Mouse (Mus musculus) heart, postnatal 4 days (tissue): ENCODE measurements around the gene Lipe. TPM values are rescaled to one million over a fixed set of nuclear protein-coding genes. Genes with fewer than 3 reads are reported as not detected.

ENCODE experiments used
- DNase-seq: peaks from one replicate; pipeline ENCODE4 v3.0.0; 2021
- total RNA-seq, 2 experiments: library from RNA; stranded (reverse); gene quantifications; 2 replicates each; pipeline ENCODE4 v1.2.3; 2021

The Lipe gene
- total RNA-seq, 2 experiments from 2014 or later, result 20.8 to 22.6 TPM

DNA sequence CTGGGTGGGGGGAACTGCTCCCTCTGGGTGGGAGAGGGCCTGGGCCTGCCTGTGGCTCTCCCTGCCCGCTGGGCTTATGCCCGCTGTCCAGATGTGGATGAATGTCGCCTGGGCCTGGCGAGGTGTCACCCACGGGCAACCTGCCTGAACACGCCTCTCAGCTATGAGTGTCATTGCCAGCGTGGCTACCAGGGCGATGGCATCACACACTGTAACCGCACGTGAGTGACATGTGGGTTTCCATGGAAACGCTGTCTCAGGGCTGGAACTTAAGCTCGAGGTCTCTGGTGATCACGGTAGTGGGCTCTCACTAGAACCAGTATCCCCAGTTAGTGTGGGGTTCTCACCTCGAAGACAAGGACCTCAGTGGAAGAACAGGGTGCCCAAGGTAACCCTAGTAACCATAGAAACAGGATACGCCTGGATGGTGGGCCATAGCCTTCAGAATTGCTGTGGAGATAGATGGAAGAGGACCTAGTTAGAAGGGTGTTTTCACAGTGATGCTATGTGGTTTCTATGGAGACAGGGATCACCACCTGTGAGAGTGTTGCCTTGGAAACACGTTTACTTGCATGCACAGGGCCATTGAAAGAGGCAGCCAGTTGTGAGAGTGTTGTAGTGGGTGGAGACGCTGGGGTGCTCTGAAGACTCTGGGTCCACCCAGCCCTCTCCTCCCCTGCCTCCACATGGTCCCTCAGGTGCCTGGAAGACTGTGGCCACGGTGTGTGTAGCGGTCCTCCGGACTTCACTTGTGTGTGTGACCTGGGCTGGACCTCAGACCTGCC is 57.3 kb downstream of the Lipe start:
- no peak for DNase-seq

DNA sequence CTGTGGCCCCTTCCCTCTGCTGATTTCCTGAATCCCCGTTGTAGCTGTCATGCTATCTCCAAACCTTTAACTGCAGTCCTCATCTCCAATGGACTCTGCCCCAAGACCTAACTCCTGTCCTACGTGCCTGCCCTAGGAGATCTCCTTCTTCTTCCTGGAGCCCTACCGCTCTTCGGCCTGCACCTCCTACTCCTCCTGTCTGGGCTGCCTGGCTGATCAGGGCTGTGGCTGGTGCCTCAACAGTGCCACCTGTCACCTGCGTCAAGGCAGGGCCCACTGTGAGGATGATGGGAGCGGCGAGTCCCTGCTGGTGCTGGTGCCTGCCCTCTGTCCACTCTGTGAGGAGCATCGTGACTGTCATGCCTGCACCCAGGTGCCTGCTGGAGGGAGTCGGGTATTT is 59.2 kb downstream of the Lipe start:
- no peak for DNase-seq

DNA sequence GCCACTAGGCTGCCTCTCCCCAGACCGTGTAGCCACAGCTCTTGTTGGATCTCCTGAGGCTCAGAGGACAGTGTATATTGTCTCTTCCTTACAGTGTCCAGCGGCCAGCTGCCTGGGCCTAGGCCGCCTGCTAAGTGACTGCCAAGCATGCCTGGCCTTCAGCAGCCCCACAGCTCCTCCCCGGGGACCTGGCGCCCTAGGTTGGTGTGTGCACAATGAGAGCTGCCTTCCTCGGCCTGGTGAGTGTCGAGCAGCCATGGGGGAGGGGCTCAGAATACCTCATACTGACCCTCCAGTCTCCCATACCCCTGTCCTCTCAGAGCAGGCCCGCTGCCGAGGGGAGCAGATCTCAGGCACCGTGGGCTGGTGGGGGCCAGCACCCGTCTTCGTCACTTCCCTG is 64.0 kb downstream of the Lipe start:
- DNase-seq, result no peak

DNA sequence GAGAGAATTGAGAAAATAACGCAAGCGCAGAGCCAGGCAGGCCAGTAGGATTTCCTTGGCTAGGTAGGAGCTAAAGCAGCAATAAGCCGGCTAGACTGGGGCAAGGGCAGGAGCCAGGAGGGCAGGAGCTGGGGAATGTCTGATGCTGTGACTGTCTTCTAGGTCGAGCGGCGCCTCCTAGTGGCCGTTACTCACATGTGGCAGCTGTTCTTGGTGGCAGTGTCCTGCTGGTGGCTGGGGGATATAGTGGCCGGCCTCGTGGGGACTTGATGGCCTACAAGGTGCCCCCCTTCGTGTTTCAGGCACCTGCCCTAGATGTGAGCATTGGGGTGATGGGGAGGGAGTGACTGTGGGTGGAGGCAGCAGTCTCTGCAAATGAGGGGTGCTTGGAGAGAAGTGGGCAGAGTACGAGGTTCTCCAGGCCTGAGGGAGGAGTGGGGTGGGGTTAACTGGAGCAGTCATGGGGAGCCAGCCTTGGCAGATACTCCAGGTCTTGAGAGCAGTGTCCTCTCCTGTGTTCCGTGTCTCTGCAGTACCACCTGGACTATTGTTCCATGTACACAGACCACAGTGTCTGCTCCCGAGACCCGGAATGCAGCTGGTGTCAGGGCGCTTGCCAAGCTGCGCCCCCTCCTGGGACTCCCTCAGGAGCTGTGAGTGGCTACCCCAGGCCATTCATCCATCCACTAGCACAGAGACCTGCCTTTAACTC is 64.8 kb downstream of the Lipe start:
- peak; percentile 83 for DNase-seq

Other genes starting within 250 kb of the Lipe start
- gene Pou2f2, start 219.0 kb downstream of the Lipe start, total RNA-seq, result under 1 TPM; 0.36 to 0.79 TPM
- gene Dedd2, start 178.1 kb downstream of the Lipe start, total RNA-seq, result 1 to 10 TPM; 7.2 to 9.6 TPM
- gene Zfp526, start 177.3 kb downstream of the Lipe start, total RNA-seq, result 10 to 100 TPM in 1 of 2 experiments, 1 to 10 TPM in 1; 9.9 to 10.2 TPM
- gene Gsk3a, start 160.9 kb downstream of the Lipe start, total RNA-seq, result 10 to 100 TPM; 68.2 to 70.9 TPM
- gene Erf, start 147.9 kb downstream of the Lipe start, total RNA-seq, result 10 to 100 TPM; 47.5 to 53.2 TPM
- gene Cic, start 131.0 kb downstream of the Lipe start, total RNA-seq, result 100 to 1,000 TPM; 108 to 109 TPM
- 10 to 100 TPM; 37.5 to 38.4 TPM for gene Pafah1b3, start 100.7 kb downstream of the Lipe start, total RNA-seq
- not detected for gene Prr19, start 97.3 kb downstream of the Lipe start, total RNA-seq
- not detected for gene Tmem145, start 92.6 kb downstream of the Lipe start, total RNA-seq
- 10 to 100 TPM; 26.2 to 29.3 TPM for gene Megf8, start 81.5 kb downstream of the Lipe start, total RNA-seq
- gene Cnfn, start 29.0 kb downstream of the Lipe start, total RNA-seq, result not detected
- not detected for gene Cxcl17, start 14.2 kb upstream of the Lipe start, total RNA-seq
- 1 to 10 TPM; 9.1 to 9.7 TPM for gene Ceacam1, start 78.9 kb upstream of the Lipe start, total RNA-seq
- 1 to 10 TPM in 1 of 2 experiments, under 1 TPM in 1; 0.95 to 1.1 TPM for gene Ceacam2, start 141.1 kb upstream of the Lipe start, total RNA-seq
- not detected for gene Erich4, start 217.2 kb upstream of the Lipe start, total RNA-seq
- 10 to 100 TPM; 46.1 to 49.5 TPM for gene Dmac2, start 220.7 kb upstream of the Lipe start, total RNA-seq
- gene B3gnt8, start 227.9 kb upstream of the Lipe start, total RNA-seq, result 1 to 10 TPM; 2.2 to 3.0 TPM